Mouse (Mus musculus) hindbrain, postnatal 0 days (tissue): ENCODE results near the gene Ptpn14. TPM values are rescaled to one million over a fixed set of nuclear protein-coding genes. Genes with fewer than 3 reads are reported as not detected.

Experiments
- ATAC-seq: fragments of 200-750 bp; cut with Nextera tagmentation; 2 replicates; pipeline ENCODE4 v1.8.0; 2017; ENCODE audit warnings: mild to moderate bottlenecking, moderate TSS enrichment, moderate library complexity
- DNase-seq: peaks from one replicate; pipeline ENCODE4 v3.0.0-alpha.2; 2015; ENCODE audit warnings: low spot score
- H3K27ac ChIP-seq: fragments of 300-500 bp; sonication (generic); 2 replicates; pipeline ENCODE4 v1.5.1; 2014; ENCODE audit warnings: mild to moderate bottlenecking
- H3K27me3 ChIP-seq: fragments of 300-500 bp; sonication (generic); 2 replicates; pipeline ENCODE4 v1.6.1; 2014; ENCODE audit warnings: low read length, mixed read lengths; ENCODE audit not compliant: insufficient read depth
- H3K36me3 ChIP-seq: fragments of 300-500 bp; sonication (generic); 2 replicates; pipeline ENCODE4 v1.6.1; 2014; ENCODE audit warnings: low read length, mixed read lengths; ENCODE audit not compliant: insufficient read depth
- H3K4me1 ChIP-seq: fragments of 300-500 bp; sonication (generic); 2 replicates; pipeline ENCODE4 v1.6.1; 2014; ENCODE audit warnings: antibody characterized with exemption, low read length, mixed read lengths; ENCODE audit not compliant: insufficient read depth
- H3K4me2 ChIP-seq: fragments of 300-500 bp; sonication (generic); 2 replicates; pipeline ENCODE4 v1.6.1; 2014; ENCODE audit warnings: low read depth, mild to moderate bottlenecking, low read length, moderate library complexity, mixed read lengths
- H3K4me3 ChIP-seq: fragments of 300-500 bp; sonication (generic); 2 replicates; pipeline ENCODE4 v1.5.1; 2014; ENCODE audit warnings: low read length
- H3K9ac ChIP-seq: fragments of 300-500 bp; sonication (generic); replicated peaks from 2 replicates; pipeline ENCODE4 v1.6.1; 2014; ENCODE audit warnings: mild to moderate bottlenecking, low read length, moderate library complexity, mixed read lengths
- H3K9me3 ChIP-seq: fragments of 300-500 bp; sonication (generic); 2 replicates; pipeline ENCODE4 v1.6.1; 2016; ENCODE audit warnings: low read length, mixed read lengths
- CTCF ChIP-seq: IDR thresholded peaks from 2 replicates; pipeline ENCODE4 v1.5.1; 2016; ENCODE audit warnings: antibody characterized with exemption, control low read depth, low read depth
- WGBS: fragments of 180-500 bp; shearing (Covaris S2); extraction: QIAGEN DNeasy Blood & Tissue Kit; methylation state at CpG from one replicate; pipeline ENCODE4 v1.1.7; 2014; 5-methylcytosine and 5-hydroxymethylcytosine counted together
- polyA plus RNA-seq: library from polyadenylated mRNA; unstranded; fragments of >200 nt; fragmentation: Nextera tagmentation; extraction: Ambion mirVana; gene quantifications from 2 replicates; pipeline ENCODE4 v1.2.1, GENCODE M21; 2015
- total RNA-seq: library from RNA; depleted of rRNA; stranded (reverse); fragments of >200 nt; gene quantifications from 2 replicates; pipeline ENCODE4 v1.2.3, GENCODE M21; 2014

Gene Ptpn14
- total and polyA plus RNA-seq, 2 experiments from 2014 or later = 1.4 to 8.2 TPM

- H3K4me3 ChIP-seq = no peak overlapping the region
- no peaks in the 10 kb centered on the region for H3K36me3 ChIP-seq
- H3K27ac ChIP-seq = no peak overlapping the region
- no peak for DNase-seq
- H3K4me2 ChIP-seq = no peak overlapping the region
- H3K9ac ChIP-seq = no peak overlapping the region
- no peak for ATAC-seq
- 62% methylated on average over 14 of the region's 14 CpGs for WGBS
- TF ChIP-seq CTCF = no peak
- H3K27me3 ChIP-seq = no peaks in the 10 kb centered on the region
- H3K9me3 ChIP-seq = no peaks in the 10 kb centered on the region
- H3K4me1 ChIP-seq = peaks cover 6% of the 10 kb centered on the region; the same call in 1 of the 2 replicates
Measured at GRCm38 (mm10) chr1:189880745-189881144, 152.7 kb downstream of the Ptpn14 start.

GRCm38 (mm10) chr1:189882886-189883285 is 154.8 kb downstream of the Ptpn14 start:
- Histone ChIP-seq H3K4me3 (no peak overlapping the region), H3K27ac (no peak overlapping the region), H3K9ac (no peak overlapping the region), H3K9me3 (no peaks in the 10 kb centered on the region), H3K4me1 (peaks cover 6% of the 10 kb centered on the region; the same call in 1 of the 2 replicates), H3K36me3 (no peaks in the 10 kb centered on the region), H3K4me2 (no peak overlapping the region), H3K27me3 (no peaks in the 10 kb centered on the region)
- TF ChIP-seq CTCF = peak; percentile 80
- 61% methylated on average over 7 of the region's 7 CpGs for WGBS
- DNase-seq (peak; percentile 43), ATAC-seq (no peak)

GRCm38 (mm10) chr1:189883531-189884170 is 155.6 kb downstream of the Ptpn14 start:
- 45% methylated on average over 18 of the region's 18 CpGs for WGBS

GRCm38 (mm10) chr1:189884951-189885350 is 156.9 kb downstream of the Ptpn14 start:
- Histone ChIP-seq H3K9me3 (no peaks in the 10 kb centered on the region), H3K27ac (no peak overlapping the region), H3K27me3 (no peaks in the 10 kb centered on the region), H3K9ac (no peak overlapping the region), H3K4me2 (no peak overlapping the region), H3K4me1 (peaks cover 4% of the 10 kb centered on the region; the same call in 1 of the 2 replicates), H3K4me3 (no peak overlapping the region), H3K36me3 (no peaks in the 10 kb centered on the region)
- TF ChIP-seq CTCF = no peak
- no peak for DNase-seq
- WGBS = 47% methylated on average over 13 of the region's 13 CpGs
- ATAC-seq = no peak

More at GRCm38 (mm10) chr1:189883531-189884170, 155.6 kb downstream of the Ptpn14 start:
- DNase-seq (peak; percentile 61), ATAC-seq (peak; percentile 39)
- TF ChIP-seq CTCF = peak; percentile 67
- Histone ChIP-seq H3K4me3 (no peak overlapping the region), H3K4me1 (peaks cover 6% of the 10 kb centered on the region; the same call in 1 of the 2 replicates), H3K36me3 (no peaks in the 10 kb centered on the region), H3K4me2 (no peak overlapping the region), H3K9me3 (no peaks in the 10 kb centered on the region), H3K27ac (no peak overlapping the region), H3K27me3 (no peaks in the 10 kb centered on the region), H3K9ac (no peak overlapping the region)

DNA sequence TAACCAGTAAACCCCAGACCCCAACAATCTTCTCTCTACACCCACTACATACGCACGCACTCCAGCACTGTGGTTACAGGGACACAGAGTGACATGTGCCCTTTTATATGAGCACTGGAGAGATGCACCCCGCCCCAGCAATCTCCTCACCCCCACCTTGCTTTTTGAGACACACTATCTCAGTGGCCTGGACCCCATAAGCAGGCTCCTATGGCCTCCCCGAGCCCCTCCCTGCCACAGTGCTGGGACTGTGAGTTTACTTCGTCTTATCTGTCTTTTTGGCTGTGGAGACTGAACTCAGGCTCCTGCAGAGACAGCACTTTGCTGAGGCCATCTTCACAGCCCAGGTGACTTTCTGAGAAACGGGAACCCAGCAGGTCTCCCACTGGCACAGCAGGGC is 157.9 kb downstream of the Ptpn14 start:
- no peaks in the 10 kb centered on the region for H3K36me3 ChIP-seq
- no peaks in the 10 kb centered on the region for H3K9me3 ChIP-seq
- no peak for ATAC-seq
- no peaks in the 10 kb centered on the region for H3K27me3 ChIP-seq
- H3K4me2 ChIP-seq = no peak overlapping the region
- 82% methylated on average over 6 of the region's 6 CpGs for WGBS
- DNase-seq = no peak
- H3K4me1 ChIP-seq = no peaks in the 10 kb centered on the region
- H3K27ac ChIP-seq = no peak overlapping the region
- no peak for TF ChIP-seq CTCF
- H3K4me3 ChIP-seq = no peak overlapping the region
- no peak overlapping the region for H3K9ac ChIP-seq

- H3K9ac ChIP-seq = no peak overlapping the region
- H3K36me3 ChIP-seq = no peaks in the 10 kb centered on the region
- 24% methylated on average over 7 of the region's 7 CpGs for WGBS
- no peak overlapping the region for H3K4me3 ChIP-seq
- no peaks in the 10 kb centered on the region for H3K9me3 ChIP-seq
- peak; percentile 81 for DNase-seq
- no peaks in the 10 kb centered on the region for H3K4me1 ChIP-seq
- H3K4me2 ChIP-seq = no peak overlapping the region
- H3K27ac ChIP-seq = no peak overlapping the region
- peak; percentile 72; the same call in 1 of the 2 replicates for ATAC-seq
- peak; percentile 95 for TF ChIP-seq CTCF
- no peaks in the 10 kb centered on the region for H3K27me3 ChIP-seq
Measured at GRCm38 (mm10) chr1:189887518-189887917, 159.4 kb downstream of the Ptpn14 start.

DNA sequence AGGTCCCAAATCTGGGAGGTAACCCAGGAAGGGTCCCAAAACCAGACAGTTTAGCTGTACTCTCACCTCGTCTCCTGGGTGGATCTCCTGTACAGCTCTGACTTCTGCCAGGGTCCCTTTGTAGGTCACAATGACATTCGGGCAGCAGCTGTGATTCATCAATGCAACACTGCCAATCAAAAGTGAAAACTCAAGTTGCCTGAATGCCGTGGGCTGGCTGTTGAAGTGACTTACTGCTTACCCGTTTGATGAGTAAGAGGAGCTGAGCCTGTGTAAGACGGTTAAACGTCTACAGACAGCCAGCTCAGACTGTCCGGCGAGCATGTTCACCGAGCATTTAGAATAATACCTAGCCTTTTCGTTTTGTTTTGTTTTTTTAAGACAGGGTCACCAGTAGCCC is 160.7 kb downstream of the Ptpn14 start:
- no peaks in the 10 kb centered on the region for H3K36me3 ChIP-seq
- H3K27me3 ChIP-seq = no peaks in the 10 kb centered on the region
- ATAC-seq = no peak
- no peak overlapping the region for H3K9ac ChIP-seq
- no peak for TF ChIP-seq CTCF
- no peak for DNase-seq
- no peaks in the 10 kb centered on the region for H3K9me3 ChIP-seq
- 67% methylated on average over 10 of the region's 10 CpGs for WGBS
- no peak overlapping the region for H3K4me3 ChIP-seq
- no peaks in the 10 kb centered on the region for H3K4me1 ChIP-seq
- H3K4me2 ChIP-seq = no peak overlapping the region
- H3K27ac ChIP-seq = no peak overlapping the region
